Mouse (Mus musculus) midbrain, postnatal 0 days (tissue): ENCODE measurements around the gene Atp8b3. TPM values are rescaled to one million over a fixed set of nuclear protein-coding genes. Genes with fewer than 3 reads are reported as not detected.

Experiments
- ATAC-seq: fragments of 200-750 bp; cut with Nextera tagmentation; 2 replicates; pipeline ENCODE4 v1.8.0; 2017; ENCODE audit warnings: moderate number of reproducible peaks, mild to moderate bottlenecking, moderate TSS enrichment, moderate library complexity; ENCODE audit not compliant: low FRiP score
- DNase-seq: peaks from one replicate; pipeline ENCODE4 v3.0.0-alpha.2; 2015; ENCODE audit warnings: low spot score
- H3K27ac ChIP-seq: fragments of 300-500 bp; sonication (generic); 2 replicates; pipeline ENCODE4 v1.5.1; 2014; ENCODE audit warnings: low read depth, mild to moderate bottlenecking, low read length, mixed read lengths
- H3K27me3 ChIP-seq: fragments of 300-500 bp; sonication (generic); 2 replicates; pipeline ENCODE4 v1.6.1; 2014; ENCODE audit warnings: low read length, control low read depth, mixed read lengths; ENCODE audit not compliant: insufficient read depth
- H3K36me3 ChIP-seq: fragments of 300-500 bp; sonication (generic); 2 replicates; pipeline ENCODE4 v1.6.1; 2014; ENCODE audit warnings: low read length, control low read depth, mixed read lengths; ENCODE audit not compliant: insufficient read depth
- H3K4me1 ChIP-seq: fragments of 300-500 bp; sonication (generic); 2 replicates; pipeline ENCODE4 v1.6.1; 2014; ENCODE audit warnings: mild to moderate bottlenecking, control low read depth, antibody characterized with exemption, low read length, mixed read lengths; ENCODE audit not compliant: insufficient read depth
- H3K4me2 ChIP-seq: fragments of 300-500 bp; sonication (generic); 2 replicates; pipeline ENCODE4 v1.6.1; 2014; ENCODE audit warnings: low read depth, mild to moderate bottlenecking, low read length, mixed read lengths; ENCODE audit not compliant: poor library complexity, severe bottlenecking
- H3K4me3 ChIP-seq: fragments of 300-500 bp; sonication (generic); 2 replicates; pipeline ENCODE4 v1.5.1; 2014; ENCODE audit warnings: low read depth, mild to moderate bottlenecking, low read length, moderate library complexity
- H3K9ac ChIP-seq: fragments of 300-500 bp; sonication (generic); replicated peaks from 2 replicates; pipeline ENCODE4 v1.6.1; 2014; ENCODE audit warnings: mild to moderate bottlenecking, low read length, moderate library complexity, mixed read lengths; ENCODE audit not compliant: poor library complexity, severe bottlenecking
- H3K9me3 ChIP-seq: fragments of 300-500 bp; sonication (generic); 2 replicates; pipeline ENCODE4 v1.6.1; 2016; ENCODE audit warnings: low read length, control low read depth
- CTCF ChIP-seq: IDR thresholded peaks from 2 replicates; pipeline ENCODE4 v1.5.1; 2016; ENCODE audit warnings: antibody characterized with exemption, mild to moderate bottlenecking
- WGBS: fragments of 180-500 bp; shearing (Covaris S2); extraction: QIAGEN DNeasy Blood & Tissue Kit; methylation state at CpG from one replicate; pipeline ENCODE4 v1.1.7; 2014; 5-methylcytosine and 5-hydroxymethylcytosine counted together
- polyA plus RNA-seq: library from polyadenylated mRNA; unstranded; fragments of >200 nt; fragmentation: Nextera tagmentation; extraction: Ambion mirVana; gene quantifications from 2 replicates; pipeline ENCODE4 v1.2.1, GENCODE M21; 2015
- total RNA-seq: library from RNA; depleted of rRNA; stranded (reverse); fragments of >200 nt; gene quantifications from 2 replicates; pipeline ENCODE4 v1.2.3, GENCODE M21; 2014

Gene Atp8b3
- total and polyA plus RNA-seq, 2 experiments from 2014 or later: 0.90 to 0.93 TPM

GRCm38 (mm10) chr10:80496421-80496820, 42.5 kb downstream of the Atp8b3 start:
- Histone ChIP-seq H3K9me3 (no peaks in the 10 kb centered on the region), H3K27me3 (peaks cover 91% of the 10 kb centered on the region), H3K36me3 (no peaks in the 10 kb centered on the region), H3K27ac (no peak overlapping the region), H3K9ac (no peak overlapping the region), H3K4me2 (peak overlapping the region; percentile 54; the same call in 1 of the 2 replicates), H3K4me3 (peak overlapping the region; percentile 35; the same call in 1 of the 2 replicates), H3K4me1 (peaks cover 5% of the 10 kb centered on the region; the same call in 1 of the 2 replicates)
- ATAC-seq (no peak), DNase-seq (no peak)
- TF ChIP-seq CTCF: no peak
- under 1% methylated on average over 20 of the region's 20 CpGs for WGBS

GRCm38 (mm10) chr10:80495901-80496300, 43.0 kb downstream of the Atp8b3 start:
- H3K9me3 ChIP-seq: no peaks in the 10 kb centered on the region

DNA sequence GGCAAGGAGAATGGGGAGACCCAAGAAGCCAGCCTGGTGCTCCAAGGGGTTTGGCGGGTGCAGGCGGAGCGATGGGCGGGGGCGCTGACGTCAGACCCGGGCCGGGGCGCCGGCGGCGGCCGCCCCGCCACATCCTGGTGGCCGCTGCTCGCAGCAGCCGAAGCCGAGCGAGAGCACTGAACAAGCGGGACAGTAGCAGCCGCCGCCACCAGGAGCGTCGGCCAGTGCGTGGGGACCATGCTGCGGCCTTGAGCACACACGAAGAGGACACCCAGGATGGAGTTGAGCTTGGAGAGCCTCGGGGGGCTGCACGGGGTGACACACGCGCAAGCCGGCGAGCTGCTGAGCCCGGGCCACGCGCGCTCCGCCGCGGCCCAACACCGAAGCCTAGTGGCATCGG, 44.2 kb downstream of the Atp8b3 start, which contains the start of gene Onecut3:
TSS of gene Onecut3 (plus strand) at position 104 of the 400 bp plus-strand sequence.
- H3K4me1 ChIP-seq: peaks cover 5% of the 10 kb centered on the region; the same call in 1 of the 2 replicates
- 0 out of 2 replicates have a peak within 1 kb of the TSS, but pooled peaks have one; percentile 24 for H3K9ac ChIP-seq
- no peaks in the 10 kb centered on the region for H3K36me3 ChIP-seq
- no peak for DNase-seq
- peak within 1 kb of the TSS; percentile 54 for H3K4me2 ChIP-seq
- H3K9me3 ChIP-seq: no peaks in the 10 kb centered on the region
- peaks cover 93% of the 10 kb centered on the region for H3K27me3 ChIP-seq
- TF ChIP-seq CTCF: 0 out of 2 replicates have a peak, but pooled peaks have one; percentile 6
- under 1% methylated on average over 37 of the region's 42 CpGs for WGBS
- ATAC-seq: peak; percentile 38; the same call in 1 of the 2 replicates
- no peak within 1 kb of the TSS for H3K27ac ChIP-seq
- peak within 1 kb of the TSS; percentile 35 for H3K4me3 ChIP-seq

More at GRCm38 (mm10) chr10:80495901-80496300, 43.0 kb downstream of the Atp8b3 start:
- H3K27me3 ChIP-seq: peaks cover 93% of the 10 kb centered on the region
- ATAC-seq: no peak
- H3K4me2 ChIP-seq: peak overlapping the region; percentile 54
- TF ChIP-seq CTCF: no peak
- no peak for DNase-seq
- H3K36me3 ChIP-seq: no peaks in the 10 kb centered on the region
- peaks cover 5% of the 10 kb centered on the region; the same call in 1 of the 2 replicates for H3K4me1 ChIP-seq
- no peak overlapping the region for H3K27ac ChIP-seq
- H3K9ac ChIP-seq: 0 out of 2 replicates have a peak overlapping the region, but pooled peaks have one; percentile 24
- WGBS: 0% methylated on average over 35 of the region's 35 CpGs
- peak overlapping the region; percentile 35 for H3K4me3 ChIP-seq

DNA sequence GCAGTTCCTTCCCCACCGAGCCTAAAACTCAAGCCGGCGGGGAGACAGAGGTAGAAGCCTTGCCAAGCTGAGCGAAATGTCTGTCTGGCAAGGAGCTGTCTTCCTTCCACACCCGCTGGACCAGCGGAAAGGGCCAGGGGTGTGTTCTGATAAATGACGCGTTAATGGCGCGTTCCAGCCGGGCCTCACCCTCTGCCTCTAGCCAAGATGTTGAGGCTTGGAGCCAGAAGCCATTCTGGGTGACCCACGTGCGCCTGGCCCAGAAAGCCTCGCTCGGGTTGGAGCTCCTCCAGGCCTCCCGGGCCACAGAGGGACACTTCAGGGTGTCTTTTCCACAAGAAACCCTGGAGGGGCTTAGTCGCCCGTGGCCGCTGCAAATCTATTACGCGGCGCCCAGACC, 48.9 kb downstream of the Atp8b3 start:
- H3K27ac ChIP-seq: no peak overlapping the region
- no peaks in the 10 kb centered on the region for H3K36me3 ChIP-seq
- peaks cover 67% of the 10 kb centered on the region for H3K27me3 ChIP-seq
- 2% methylated on average over 22 of the region's 22 CpGs for WGBS
- H3K4me3 ChIP-seq: no peak overlapping the region
- no peak overlapping the region for H3K4me2 ChIP-seq
- H3K9me3 ChIP-seq: no peaks in the 10 kb centered on the region
- peaks cover 4% of the 10 kb centered on the region; the same call in 1 of the 2 replicates for H3K4me1 ChIP-seq
- no peak overlapping the region for H3K9ac ChIP-seq
- DNase-seq (no peak), ATAC-seq (no peak)
- TF ChIP-seq CTCF: no peak

DNA sequence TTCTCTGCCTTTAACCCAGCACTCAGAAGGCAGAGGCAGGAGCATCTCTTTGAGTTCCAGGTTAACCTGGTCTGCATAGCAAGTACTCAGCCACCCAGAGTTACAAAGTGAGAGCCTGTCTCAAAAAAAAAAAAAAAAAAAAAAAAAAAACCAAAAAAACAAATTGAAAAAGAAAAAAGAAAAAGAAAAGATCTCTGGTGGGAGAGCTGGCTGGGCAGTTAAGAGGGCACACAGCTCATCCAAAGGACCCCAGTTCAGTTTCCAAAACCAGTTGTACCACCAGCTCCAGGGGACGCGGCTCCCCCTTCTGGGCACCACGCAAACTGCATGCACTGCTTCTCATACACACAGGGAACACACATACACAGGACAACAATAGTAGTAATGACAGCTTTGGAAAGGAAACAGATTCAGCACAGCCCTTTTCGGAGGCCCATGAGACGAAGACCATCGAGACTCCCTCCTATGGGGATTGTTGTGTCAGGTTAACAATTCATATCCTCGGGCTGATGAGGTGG, 52.0 kb downstream of the Atp8b3 start:
- H3K4me1 ChIP-seq: no peaks in the 10 kb centered on the region
- no peak overlapping the region for H3K4me2 ChIP-seq
- 81% methylated on average over 7 of the region's 7 CpGs for WGBS
- H3K27me3 ChIP-seq: peaks cover 40% of the 10 kb centered on the region
- no peak overlapping the region for H3K4me3 ChIP-seq
- no peak overlapping the region for H3K9ac ChIP-seq
- TF ChIP-seq CTCF: peak; percentile 47
- ATAC-seq: no peak
- no peak for DNase-seq
- H3K36me3 ChIP-seq: no peaks in the 10 kb centered on the region
- no peak overlapping the region for H3K27ac ChIP-seq
- H3K9me3 ChIP-seq: no peaks in the 10 kb centered on the region

- WGBS: 26% methylated on average over 5 of the region's 5 CpGs
- no peak overlapping the region for H3K4me2 ChIP-seq
- no peaks in the 10 kb centered on the region for H3K36me3 ChIP-seq
- DNase-seq (no peak), ATAC-seq (no peak)
- no peaks in the 10 kb centered on the region for H3K4me1 ChIP-seq
- H3K9me3 ChIP-seq: no peaks in the 10 kb centered on the region
- H3K27me3 ChIP-seq: peaks cover 10% of the 10 kb centered on the region; the same call in 1 of the 2 replicates
- no peak for TF ChIP-seq CTCF
- no peak overlapping the region for H3K27ac ChIP-seq
- H3K4me3 ChIP-seq: no peak overlapping the region
- no peak overlapping the region for H3K9ac ChIP-seq
Observed at GRCm38 (mm10) chr10:80481002-80481401, 57.9 kb downstream of the Atp8b3 start.
